In genomic region chr14:86741855-86742531, GRCm38 (mm10) we compare ENCODE assay signal across 22 mouse cellular contexts.
DNase-seq lines count a peak whose midpoint lies in the region; ATAC-seq and TF ChIP-seq lines count a peak whose summit lies in the region.
"Had no signal": no experiment of that assay in that cellular context is flagged by ENCODE, and none has a peak within 500 bp of the region (broad histone marks: within the 10 kb centered on the region; RNA-seq: fewer than 3 reads in every experiment).

No protein-coding gene starts in this region.

- no peaks in the 10 kb centered on the region for H3K79me2 ChIP-seq in MEL (ENCODE audit: control insufficient read depth, insufficient read depth, low read length, poor library complexity)

- H3K9ac ChIP-seq in MEL (ENCODE audit: control insufficient read depth, low read depth, low read length, poor library complexity, severe bottlenecking) = no peak overlapping the region
- H3K9ac ChIP-seq in liver, postnatal 0 days (replicated peaks) = no peak overlapping the region
- H3K9ac ChIP-seq: forebrain, postnatal 0 days; hindbrain, embryonic 13.5 days; neural tube, embryonic 12.5 days had no signal

- WGBS in liver, postnatal 0 days (ENCODE audit: insufficient replicate concordance) = 66% methylated on average over 7 of the region's 7 CpGs

- H3K27ac ChIP-seq in MEL (ENCODE audit: control insufficient read depth, low read depth, low read length) = no peak overlapping the region
- no peak overlapping the region for H3K27ac ChIP-seq in liver, postnatal 0 days (ENCODE audit: low read depth)
- H3K27ac ChIP-seq: forebrain, embryonic 10.5 days; hindbrain, embryonic 13.5 days; midbrain, embryonic 10.5 days; neural tube, embryonic 12.5 days had no signal

- TF ChIP-seq POLR2A in MEL (IDR thresholded peaks at IDR 0.05; ENCODE audit: control insufficient read depth in 1 of 2, insufficient read depth in 1 of 2, low read depth in 1 of 2, low read length in 2 of 2, poor library complexity in 1 of 2) = no peak

- H3K36me3 ChIP-seq in MEL (ENCODE audit: control insufficient read depth in 1 of 2, insufficient read depth in 2 of 2, low read length in 2 of 2) = peaks cover 0 to 14% of the 10 kb centered on the region in 2 experiments; a peak in 2 of 4 replicates
- H3K36me3 ChIP-seq in liver, postnatal 0 days (replicated peaks; ENCODE audit: insufficient read depth, low read length) = no peaks in the 10 kb centered on the region
- H3K36me3 ChIP-seq: hindbrain, embryonic 13.5 days; neural tube, embryonic 12.5 days had no signal

- DNase-seq in MEL (ENCODE audit: low read depth, low spot score) (peak; percentile 45), liver (peak; percentile 32)
- peak; percentile 74 for DNase-seq in c-Kit-negative CD71-positive TER-119-positive erythroid progenitor cells, embryonic 14.5 days (ENCODE audit: low read depth, low spot score)
- DNase-seq in liver, postnatal 0 days = no peak
- DNase-seq in embryo, embryonic 10 days (ENCODE audit: low spot score) = no peak
- DNase-seq in gastrocnemius, postnatal 10 days = no peak
- no peak for DNase-seq in adrenal gland, postnatal 4 days (ENCODE audit: low spot score in 2 of 2)
- DNase-seq: adrenal gland, postnatal 25 days; cerebellum, postnatal 10 days; embryo, embryonic 11 days; forebrain, postnatal 0 days; heart, postnatal 10 days; kidney, adult 8-10 months; kidney, postnatal 25 days; lung, adult 2 months; lung, postnatal 36 days had no signal

- H3K4me1 ChIP-seq in MEL (ENCODE audit: control insufficient read depth in 1 of 2, insufficient read depth in 2 of 2, low read length in 2 of 2) = peaks cover 11 to 18% of the 10 kb centered on the region in 2 experiments
- peaks cover 11% of the 10 kb centered on the region; the same call in 1 of the 2 replicates for H3K4me1 ChIP-seq in liver, postnatal 0 days (ENCODE audit: insufficient read depth)
- H3K4me1 ChIP-seq: hindbrain, embryonic 13.5 days; neural tube, embryonic 12.5 days had no signal

- H3K4me2 ChIP-seq in liver, postnatal 0 days (ENCODE audit: low read depth, low read length) = peak overlapping the region; percentile 27; the same call in 1 of the 2 replicates
- H3K4me2 ChIP-seq: heart, embryonic 11.5 days; hindbrain, embryonic 13.5 days; neural tube, embryonic 12.5 days had no signal

- ATAC-seq in liver, postnatal 0 days = peak; percentile 97
- ATAC-seq: forebrain, postnatal 0 days; inflammation-experienced regulatory T-cells, adult 6 months had no signal

- no peak overlapping the region for H3K4me3 ChIP-seq in MEL (ENCODE audit: control insufficient read depth in 1 of 2, insufficient read depth in 1 of 2, low read depth in 2 of 2, low read length in 2 of 2)
- no peak overlapping the region for H3K4me3 ChIP-seq in liver, postnatal 0 days (ENCODE audit: low read depth, low read length)
- H3K4me3 ChIP-seq: forebrain, embryonic 10.5 days; hindbrain, embryonic 13.5 days; midbrain, embryonic 10.5 days; neural tube, embryonic 12.5 days had no signal

- H3K9me3 ChIP-seq in MEL (replicated peaks; ENCODE audit: insufficient read depth, low read length) = no peaks in the 10 kb centered on the region
- H3K9me3 ChIP-seq in liver, postnatal 0 days (ENCODE audit: low read length) = no peaks in the 10 kb centered on the region
- H3K9me3 ChIP-seq: forebrain, embryonic 10.5 days; hindbrain, embryonic 13.5 days; midbrain, embryonic 10.5 days; neural tube, embryonic 12.5 days had no signal

- H3K27me3 ChIP-seq in MEL (ENCODE audit: control insufficient read depth in 1 of 2, insufficient read depth in 2 of 2, low read length in 2 of 2) = no peaks in the 10 kb centered on the region
- no peaks in the 10 kb centered on the region for H3K27me3 ChIP-seq in liver, postnatal 0 days (ENCODE audit: insufficient read depth, low read length)
- H3K27me3 ChIP-seq: hindbrain, embryonic 13.5 days; neural tube, embryonic 12.5 days had no signal

- no peak for TF ChIP-seq CTCF in MEL (IDR thresholded peaks at IDR 0.05 in 2 of 3, conservative IDR thresholded peaks at IDR 0.05 in 1 of 3; ENCODE audit: control insufficient read depth in 1 of 3, insufficient read depth in 1 of 3, low read depth in 2 of 3, low read length in 3 of 3, poor library complexity in 1 of 3, severe bottlenecking in 1 of 3)
- no peak for TF ChIP-seq CTCF in liver, postnatal 0 days (IDR thresholded peaks at IDR 0.05; ENCODE audit: low read depth)

- TF ChIP-seq EP300 in MEL (IDR thresholded peaks at IDR 0.05; ENCODE audit: low read depth in 1 of 2, low read length in 2 of 2) = peak; percentile 90
- peak; percentile 94 for TF ChIP-seq EP300 in liver, postnatal 0 days (IDR thresholded peaks at IDR 0.05; ENCODE audit: low read depth)

- no peak for TF ChIP-seq RAD21 in MEL (IDR thresholded peaks at IDR 0.05; ENCODE audit: low read depth, low read length)

TF ChIP-seq in MEL, 35 proteins besides CTCF, POLR2A, EP300 and RAD21:
- TF ChIP-seq NELFE (IDR thresholded peaks at IDR 0.05; ENCODE audit: low read depth, low read length) = no peak
- peak; percentile 88 for TF ChIP-seq GATA1 (IDR thresholded peaks at IDR 0.05; ENCODE audit: low read depth, low read length)
- TF ChIP-seq POLR2AphosphoS2 (IDR thresholded peaks at IDR 0.05; ENCODE audit: low read length) = no peak
- TF ChIP-seq ZNF384 (IDR thresholded peaks at IDR 0.05; ENCODE audit: low read depth, low read length) = no peak
- TF ChIP-seq SMC3 (IDR thresholded peaks at IDR 0.05; ENCODE audit: low read depth, low read length) = no peak
- peak; percentile 95 for TF ChIP-seq TCF12 (IDR thresholded peaks at IDR 0.05; ENCODE audit: low read depth, low read length)
- TF ChIP-seq ZKSCAN1 (IDR thresholded peaks at IDR 0.05; ENCODE audit: low read depth, low read length) = no peak
- TF ChIP-seq RCOR1 (IDR thresholded peaks at IDR 0.05; ENCODE audit: low read depth, low read length) = peak; percentile 81
- TF ChIP-seq ZC3H11A (IDR thresholded peaks at IDR 0.05; ENCODE audit: low read depth, low read length) = no peak
- TF ChIP-seq ETS1 (IDR thresholded peaks at IDR 0.05; ENCODE audit: low read depth, low read length) = peak; percentile 63; the same call in 1 of the 2 replicates
- no peak for TF ChIP-seq ELF1 (IDR thresholded peaks at IDR 0.05; ENCODE audit: low read depth, low read length)
- TF ChIP-seq SIN3A (IDR thresholded peaks at IDR 0.05; ENCODE audit: low read length) = no peak
- peak; percentile 56 for TF ChIP-seq TAL1 (IDR thresholded peaks at IDR 0.05; ENCODE audit: low read length)
- TF ChIP-seq KAT2A (conservative IDR thresholded peaks at IDR 0.05; ENCODE audit: low read depth, low read length) = no peak
- TF ChIP-seq CHD2 (IDR thresholded peaks at IDR 0.05; ENCODE audit: low read length) = no peak
- TF ChIP-seq MAX (IDR thresholded peaks at IDR 0.05; ENCODE audit: low read length) = no peak

Comparison
In these comparisons a context has a peak if more than half of its experiments do, and no peak if none do; other contexts are left out.
1. DNase-seq: peak in MEL (single experiment), c-Kit-negative CD71-positive TER-119-positive erythroid progenitor cells, embryonic 14.5 days (single experiment) and liver (single experiment); none in liver, postnatal 0 days (single experiment), embryo, embryonic 10 days (single experiment), gastrocnemius, postnatal 10 days (single experiment) and adrenal gland, postnatal 4 days (0 of 2).